Mouse (Mus musculus) mouse trophoblast stem cell (cell line): ENCODE data around the gene Pef1.

Experiments used
- in situ Hi-C, 2 experiments: fragments of 300-500 bp; cut with MseI, MboI; formaldehyde crosslinking; loops; 2 replicates in 1 of 2; 3 replicates in 1 of 2; pipeline ENCODE4 v1.15.1; 2025

Gene Pef1

DNA sequence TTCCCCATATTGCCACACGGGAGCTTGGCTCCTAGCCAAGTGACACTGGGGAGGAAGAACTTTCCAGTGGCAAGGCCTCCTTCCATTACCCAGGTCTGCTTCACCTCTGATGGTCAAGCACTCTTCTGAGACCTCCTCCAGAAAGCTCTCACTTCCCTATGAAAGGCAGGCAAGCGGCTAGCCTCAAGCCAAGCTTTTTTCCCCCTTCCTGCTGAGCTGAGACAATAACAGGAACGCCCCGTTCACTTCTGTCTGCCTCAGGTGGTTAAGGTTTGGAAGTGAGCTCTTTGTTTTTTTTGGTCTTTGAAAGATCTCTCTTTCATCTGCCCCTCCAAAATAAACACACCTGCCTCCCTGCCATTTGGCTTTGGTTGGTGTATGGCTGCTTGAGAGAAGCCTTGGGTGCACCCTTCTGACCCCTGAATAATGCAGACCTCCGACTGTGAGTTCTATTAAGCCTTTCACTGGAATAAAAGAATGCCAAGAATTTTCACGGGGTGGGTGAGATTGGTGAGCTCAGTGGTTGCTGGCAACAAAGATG lies at the start of gene Pef1:
TSS of gene Pef1 (plus strand) at position 448 of the 541 bp plus-strand sequence.
- in situ Hi-C loops: no loop called here

DNA sequence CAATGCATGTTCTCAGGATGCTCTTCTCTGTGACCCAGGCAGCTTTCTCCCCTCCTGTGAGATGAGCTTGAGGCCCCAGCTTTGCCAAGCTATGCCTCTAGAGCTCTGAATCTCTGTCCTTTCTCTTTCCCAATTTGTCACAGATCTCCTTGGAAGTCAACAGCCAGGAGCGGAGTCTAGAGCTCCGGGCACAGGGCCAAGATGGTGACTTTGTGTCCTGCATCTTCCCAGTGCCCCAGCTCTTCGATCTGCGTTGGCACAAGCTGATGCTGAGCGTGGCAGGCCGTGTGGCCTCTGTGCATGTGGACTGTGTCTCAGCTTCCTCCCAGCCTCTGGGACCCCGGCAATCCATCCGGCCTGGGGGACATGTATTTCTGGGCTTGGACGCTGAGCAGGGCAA lies 49.2 kb upstream of the Pef1 start:
- in situ Hi-C loops: no loop called here

- in situ Hi-C loops: no loop called here
Observed at GRCm38 (mm10) chr4:130054727-130055126, 47.6 kb upstream of the Pef1 start.

- in situ Hi-C loops: no loop called here
Observed at GRCm38 (mm10) chr4:130055160-130056010, 47.0 kb upstream of the Pef1 start.

GRCm38 (mm10) chr4:130056011-130056322 lies 46.4 kb upstream of the Pef1 start:
- in situ Hi-C loops: no loop called here

GRCm38 (mm10) chr4:130056471-130056870 lies 45.9 kb upstream of the Pef1 start:
- in situ Hi-C loops: no loop called here

GRCm38 (mm10) chr4:130060937-130061336 lies 41.4 kb upstream of the Pef1 start:
- in situ Hi-C loops: no loop called here

DNA sequence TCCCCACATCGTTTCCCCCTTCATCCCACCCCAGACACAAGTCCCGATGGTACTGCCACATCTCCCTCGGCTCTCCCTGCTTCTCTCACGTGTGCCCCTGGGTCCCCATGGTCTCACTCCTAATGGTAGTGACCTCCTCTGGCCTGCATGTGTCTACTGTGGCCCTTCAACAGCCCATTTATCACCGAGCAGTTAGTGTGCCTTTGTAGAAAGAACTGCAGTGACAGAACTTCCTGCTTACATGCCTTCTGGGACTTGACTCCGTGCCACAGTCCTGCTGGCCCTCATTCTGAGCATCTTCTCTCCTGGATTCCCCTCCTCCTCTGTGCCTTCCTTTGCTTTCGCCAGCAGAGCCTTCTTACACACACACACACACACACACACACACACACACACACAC lies 39.2 kb upstream of the Pef1 start:
- in situ Hi-C loops: no loop called here

DNA sequence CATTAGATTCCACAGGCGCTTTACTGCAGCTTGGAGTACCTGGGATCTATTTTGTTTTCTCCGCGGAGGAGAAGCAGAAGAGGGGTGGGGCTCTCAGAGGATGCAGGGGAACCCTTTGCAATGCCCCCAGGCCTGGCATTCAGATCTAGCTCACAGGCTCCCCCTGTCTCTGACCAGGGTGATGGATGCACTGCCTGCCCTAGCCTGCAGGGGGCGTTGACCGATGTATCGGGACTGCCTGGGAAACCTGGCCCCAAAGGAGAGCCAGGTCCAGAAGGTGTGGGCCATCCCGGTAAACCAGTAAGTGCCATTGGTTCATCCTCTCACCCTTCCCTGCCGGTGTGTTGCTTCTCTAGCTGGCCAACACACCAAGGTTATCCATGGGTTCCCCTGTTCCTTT lies 35.5 kb upstream of the Pef1 start:
- in situ Hi-C loops: no loop called here

- in situ Hi-C loops: no loop called here
Observed at GRCm38 (mm10) chr4:130070523-130070922, 31.8 kb upstream of the Pef1 start.

GRCm38 (mm10) chr4:130071758-130072157 lies 30.6 kb upstream of the Pef1 start:
- in situ Hi-C loops: no loop called here

- in situ Hi-C loops: no loop called here
Observed at GRCm38 (mm10) chr4:130073367-130073766, 29.0 kb upstream of the Pef1 start.

GRCm38 (mm10) chr4:130074761-130075515 lies 27.4 kb upstream of the Pef1 start:
- in situ Hi-C loops: no loop called here

- in situ Hi-C loops: no loop called here
Observed at GRCm38 (mm10) chr4:130076856-130077255, 25.5 kb upstream of the Pef1 start.

DNA sequence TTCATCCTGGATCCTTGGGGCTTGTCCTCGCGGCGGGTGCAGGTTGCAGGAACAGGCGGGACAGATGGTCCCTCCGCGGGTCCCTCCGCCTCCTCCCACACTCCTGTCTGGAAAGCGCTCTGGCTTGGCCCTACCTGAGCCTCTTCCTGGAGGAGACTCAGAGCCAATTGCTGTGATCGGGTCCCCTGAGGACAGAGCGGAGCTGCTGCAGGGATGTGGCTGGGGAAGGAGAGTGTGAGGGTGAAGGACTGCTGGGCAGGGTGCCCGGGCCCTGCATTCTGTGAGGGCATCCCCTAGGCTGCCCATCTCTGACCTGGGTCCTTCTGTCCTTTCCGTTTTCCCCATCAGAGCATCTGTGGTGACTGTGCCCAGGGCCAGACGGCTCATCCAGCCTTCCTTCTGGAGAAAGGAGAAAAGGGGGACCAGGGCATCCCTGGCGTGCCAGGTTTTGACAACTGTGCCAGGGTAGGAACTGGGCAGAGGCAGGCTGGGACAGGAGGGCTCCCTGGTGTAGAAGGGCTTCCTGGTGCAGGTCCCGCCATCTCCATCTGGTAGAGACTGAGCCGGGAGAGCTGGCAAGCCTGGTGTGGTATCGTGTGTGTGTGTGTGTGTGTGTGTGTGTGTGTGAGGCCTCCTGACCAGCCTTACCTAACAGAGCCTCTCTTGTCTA lies 23.4 kb upstream of the Pef1 start:
- in situ Hi-C loops: no loop called here

DNA sequence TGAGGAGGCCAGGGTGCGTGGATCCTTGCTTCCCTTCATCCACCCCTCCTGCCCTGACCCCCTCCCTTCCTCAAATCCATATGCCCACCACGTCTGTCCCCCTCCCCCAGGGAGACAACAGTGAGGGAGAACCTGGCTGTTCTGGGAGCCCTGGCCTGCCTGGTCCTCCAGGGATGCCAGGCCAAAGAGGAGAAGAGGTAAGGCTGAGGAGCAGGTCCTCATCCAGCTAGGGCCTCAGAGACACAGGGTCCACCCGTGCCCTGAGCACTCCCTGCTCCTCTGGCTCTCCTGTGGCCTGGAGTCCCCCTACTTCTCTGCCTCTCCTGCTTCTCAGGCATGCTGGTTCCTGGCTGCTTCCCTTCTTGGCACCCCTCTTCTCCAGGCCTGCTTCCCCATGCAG lies 22.8 kb upstream of the Pef1 start:
- in situ Hi-C loops: no loop called here

DNA sequence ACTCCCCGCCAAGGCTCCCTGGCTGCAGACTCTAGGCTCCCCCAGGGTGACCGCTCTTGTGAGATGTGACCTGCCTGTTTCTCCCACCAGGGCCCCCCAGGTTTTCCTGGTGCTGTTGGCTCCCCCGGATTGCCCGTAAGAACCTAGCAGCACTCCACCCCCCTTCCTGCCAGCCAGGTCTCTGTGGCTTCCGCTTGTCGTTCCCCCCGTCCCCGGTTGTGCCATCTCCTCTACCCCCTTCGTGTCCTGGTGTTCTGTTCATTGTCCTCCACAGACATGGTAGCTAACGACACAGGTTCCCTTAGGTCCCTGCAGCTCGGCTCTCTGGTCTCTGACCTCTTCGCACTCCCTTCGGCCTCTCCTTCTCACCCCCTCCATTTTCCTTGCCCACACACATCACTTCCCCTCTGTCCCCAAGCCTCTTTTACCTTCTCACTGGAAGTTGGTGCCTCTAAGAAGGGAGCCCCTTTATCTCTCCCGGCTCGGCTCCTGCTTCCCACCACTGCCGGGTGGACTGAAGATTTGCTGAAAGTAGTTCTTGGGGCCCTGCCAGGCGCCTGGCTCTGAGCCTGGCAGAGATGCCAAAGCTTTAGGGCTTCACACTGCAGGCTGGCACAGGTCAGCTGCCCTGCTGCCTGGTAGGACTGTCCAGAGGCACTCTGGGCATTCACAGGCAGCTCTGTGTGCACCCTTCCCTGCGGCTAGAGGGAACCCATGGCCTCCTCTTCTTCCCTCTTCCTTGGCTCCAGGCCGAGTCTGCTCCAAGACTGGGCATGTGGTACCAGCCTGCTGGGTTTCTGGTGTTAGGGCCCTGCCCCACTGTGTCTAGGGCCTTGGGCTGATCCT lies 20.8 kb upstream of the Pef1 start:
- in situ Hi-C loops: loop anchor here in 1 of 2 experiments (10.0 kb wide), 1 partner anchor 117 kb away; no protein-coding TSS in a partner anchor

DNA sequence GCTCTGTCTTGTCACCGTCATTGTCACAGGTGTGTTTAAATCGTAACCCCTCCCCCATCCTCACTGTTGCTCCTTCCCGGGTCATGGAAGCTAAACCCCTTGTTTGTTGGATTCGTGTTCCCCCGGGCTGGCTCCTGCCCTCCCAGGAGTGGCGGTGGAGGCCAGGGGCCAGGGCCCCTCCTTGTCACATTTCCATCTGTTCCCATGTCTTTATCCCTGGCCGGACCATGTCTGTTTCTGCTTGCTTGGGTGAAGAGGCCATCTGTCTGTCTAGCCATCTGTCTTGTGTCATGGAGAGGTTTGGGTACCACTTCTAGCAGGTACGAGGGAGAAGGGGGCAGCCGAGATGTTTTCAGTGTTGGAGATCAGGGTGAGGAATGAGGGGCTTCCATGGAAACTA lies 20.1 kb upstream of the Pef1 start:
- in situ Hi-C loops: loop anchor here in 1 of 2 experiments (10.0 kb wide), 1 partner anchor 117 kb away; no protein-coding TSS in a partner anchor

DNA sequence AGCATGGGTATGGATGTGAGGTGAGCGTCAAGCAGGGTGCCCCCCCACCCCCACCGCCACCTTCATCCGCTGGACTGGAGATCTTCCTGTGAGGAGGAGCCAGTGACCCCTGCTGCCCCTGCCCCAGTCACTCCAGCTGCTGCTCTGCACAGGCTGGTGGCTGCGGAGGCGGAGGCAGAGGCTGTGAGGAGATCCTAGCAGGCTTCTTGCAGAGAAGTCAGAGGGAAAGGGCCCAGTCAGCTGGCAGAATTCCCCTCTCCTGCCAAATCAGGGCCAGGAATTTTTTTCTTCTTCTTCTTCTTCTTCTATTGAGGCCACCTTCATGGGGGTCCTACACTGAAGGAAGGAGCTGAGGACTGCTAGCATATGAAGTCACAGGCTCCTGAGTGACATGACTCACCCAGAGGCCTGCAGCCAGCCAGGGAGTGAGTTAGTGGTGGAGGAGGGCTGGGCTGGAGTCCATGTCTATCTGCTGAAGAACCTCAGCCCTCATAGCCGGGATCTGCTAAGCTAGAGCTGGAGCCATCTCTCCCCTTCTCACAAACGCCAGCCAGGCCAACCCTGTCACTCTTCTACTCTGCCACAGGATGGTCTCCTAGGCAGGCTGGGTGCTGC lies 17.9 kb upstream of the Pef1 start:
- in situ Hi-C loops: loop anchor here in 1 of 2 experiments (10.0 kb wide), 1 partner anchor 120 kb away; no protein-coding TSS in a partner anchor

GRCm38 (mm10) chr4:130085246-130085820 lies 17.0 kb upstream of the Pef1 start:
- in situ Hi-C loops: loop anchor here in 1 of 2 experiments (10.0 kb wide), 1 partner anchor 121 kb away; no protein-coding TSS in a partner anchor
